Mouse (Mus musculus) hematopoietic stem cell, adult 5-6 weeks (primary cell): ENCODE data around the gene Ces1f. TPM values are rescaled to one million over a fixed set of nuclear protein-coding genes. Genes with fewer than 3 reads are reported as not detected.
"Not testable (repeated sequence)": the region's sequence is repeated elsewhere in the genome, so short reads cannot be mapped to it uniquely, and the experiment has no call there.

Experiments
- ATAC-seq, 2 experiments: fragments of 125-278 bp in 1 of 2; replicated peaks in 1 of 2; 2 replicates each; pipeline ENCODE4 v1.8.0; 2016 to 2017; ENCODE audit warnings: inconsistent platforms in 2 of 2, mild to moderate bottlenecking in 2 of 2, moderate number of reproducible peaks in 2 of 2, low read depth in 1 of 2, moderate TSS enrichment in 1 of 2; ENCODE audit not compliant: low FRiP score in 2 of 2, poor library complexity in 2 of 2, severe bottlenecking in 2 of 2, insufficient read depth in 1 of 2, low TSS enrichment in 1 of 2
- total RNA-seq: library from RNA; stranded (forward); fragments of 172-1452, 232-1000 nt; gene quantifications from 2 replicates; pipeline ENCODE4 v1.2.3, GENCODE M21; 2017

The Ces1f gene
- total RNA-seq, 1 experiment from 2014 or later, result not detected

DNA sequence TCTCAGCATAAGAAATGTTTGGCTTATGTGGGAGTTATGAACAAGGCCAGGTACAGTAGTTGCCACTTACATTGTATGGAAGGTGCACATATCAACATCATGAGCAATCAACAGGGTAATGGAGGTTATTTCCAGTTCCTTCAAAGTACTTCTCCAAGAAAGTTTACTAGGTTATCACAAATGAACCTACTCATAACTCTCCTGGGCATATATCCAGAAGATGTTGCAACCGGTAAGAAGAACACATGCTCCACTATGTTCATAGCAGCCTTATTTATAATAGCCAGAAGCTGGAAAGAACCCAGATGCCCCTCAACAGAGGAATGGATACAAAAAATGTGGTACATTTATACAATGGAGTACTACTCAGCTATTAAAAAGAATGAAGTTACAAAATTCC, 53.1 kb downstream of the Ces1f start:
- not testable (repeated sequence) for ATAC-seq

DNA sequence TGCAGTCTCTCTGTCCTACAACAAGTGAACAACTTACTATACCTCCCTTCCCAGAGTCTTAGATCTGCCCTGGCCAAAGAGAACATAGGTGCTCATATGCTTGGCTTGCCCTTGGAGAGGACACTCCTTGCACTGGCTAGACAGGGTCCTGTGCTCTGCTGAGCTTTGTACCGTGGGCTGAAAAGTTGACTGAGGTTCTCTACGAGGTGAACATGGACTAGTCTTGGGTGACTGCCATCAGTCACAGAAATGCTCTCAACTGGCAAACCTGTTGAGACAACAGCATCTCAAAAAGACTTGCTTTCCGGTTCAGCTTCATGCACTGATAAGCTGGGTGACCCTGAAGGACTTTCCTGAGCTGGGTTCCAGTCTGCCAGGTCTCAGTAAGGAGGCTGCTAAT, 57.7 kb downstream of the Ces1f start:
- no peak for ATAC-seq

DNA sequence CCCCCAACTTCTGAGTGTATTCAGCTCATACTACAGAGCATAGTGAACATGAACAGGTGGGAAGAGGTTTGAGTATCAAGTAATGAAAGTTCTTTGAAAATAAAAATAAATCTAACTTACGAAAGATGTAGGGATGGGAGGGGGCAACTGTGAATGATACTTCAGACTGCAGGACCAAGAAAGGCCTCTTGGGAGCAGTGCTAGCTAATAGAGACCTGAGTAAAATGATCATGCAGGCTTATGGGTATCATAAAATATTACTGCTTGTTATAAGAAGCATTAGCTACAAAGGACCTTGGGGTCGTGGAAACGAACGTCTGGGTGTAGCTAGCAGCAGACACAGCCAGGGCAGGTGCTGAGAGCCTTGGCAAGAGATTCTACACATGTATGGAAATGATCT, 61.7 kb downstream of the Ces1f start:
- no peak for ATAC-seq

DNA sequence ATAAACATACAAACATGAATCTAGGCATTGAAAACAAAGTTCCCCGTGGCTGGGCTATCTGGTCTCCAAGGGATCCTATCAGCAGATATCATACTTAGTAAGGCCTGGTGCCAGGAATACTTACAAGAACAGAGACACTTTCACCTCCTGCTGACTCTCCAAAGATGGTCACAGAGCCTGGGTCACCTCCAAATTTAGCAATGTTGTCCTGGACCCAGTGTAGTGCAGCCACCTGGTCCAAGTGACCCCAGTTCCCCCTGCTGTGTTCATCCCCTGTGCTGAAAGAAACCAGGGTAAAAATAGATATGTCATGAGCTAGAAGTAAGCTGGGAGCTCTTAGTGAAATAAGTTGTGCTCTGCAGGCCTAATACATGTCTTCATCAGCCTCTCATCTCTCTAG, 62.2 kb downstream of the Ces1f start:
- ATAC-seq, result no peak

- ATAC-seq, result no peak
Observed at GRCm38 (mm10) chr8:93211091-93211490, 68.5 kb downstream of the Ces1f start.

Other genes starting within 250 kb of the Ces1f start
- not detected in 2 replicates for gene Ces1a, start 231.6 kb downstream of the Ces1f start, total RNA-seq
- not detected in 2 replicates for gene Ces1b, start 199.7 kb downstream of the Ces1f start, total RNA-seq
- gene Ces1c, start 148.5 kb downstream of the Ces1f start, total RNA-seq, result not detected in 2 replicates
- 1.3 TPM in 1 of 2 replicates, not detected in the other for gene Ces1d, start 81.9 kb downstream of the Ces1f start, total RNA-seq
- not detected in 2 replicates for gene Ces1e, start 50.1 kb downstream of the Ces1f start, total RNA-seq
- not detected in 2 replicates for gene Ces1g, start 57.6 kb upstream of the Ces1f start, total RNA-seq
- gene Ces1h, start 100.0 kb upstream of the Ces1f start, total RNA-seq, result not detected in 2 replicates